Mouse (Mus musculus): ENCODE measurements around the gene Olfr373.
A peak's percentile ranks its signal among the peaks of the same experiment; 100 is the strongest.
"Not testable (repeated sequence)": the region's sequence is repeated elsewhere in the genome, so short reads cannot be mapped to it uniquely, and the experiment has no call there.

Gene Olfr373

GRCm38 (mm10) chr8:72082877-72083276, at the start of gene Olfr373:
Olfr373 (plus strand) TSS chr8:72083177.
- not testable (repeated sequence) for DNase-seq (ENCODE audit: low spot score)

- not testable (repeated sequence) for DNase-seq (ENCODE audit: low spot score)
Measured at GRCm38 (mm10) chr8:72040918-72041317, 42.1 kb upstream of the Olfr373 start, which contains the start of gene Olfr372. Olfr372 (plus strand) TSS chr8:72041218.

GRCm38 (mm10) chr8:72042493-72042892, 40.5 kb upstream of the Olfr373 start:
- DNase-seq (ENCODE audit: low spot score), result no peak

- DNase-seq (ENCODE audit: low spot score), result not testable (repeated sequence)
Measured at GRCm38 (mm10) chr8:72054633-72055032, 28.3 kb upstream of the Olfr373 start.

- not testable (repeated sequence) for DNase-seq (ENCODE audit: low spot score)
Measured at GRCm38 (mm10) chr8:72057643-72058042, 25.3 kb upstream of the Olfr373 start.

- DNase-seq (ENCODE audit: low spot score), result not testable (repeated sequence)
Measured at GRCm38 (mm10) chr8:72066819-72067399, 16.1 kb upstream of the Olfr373 start.

GRCm38 (mm10) chr8:72084744-72085143, 1.8 kb downstream of the Olfr373 start:
- no peak for DNase-seq (ENCODE audit: low spot score)

- DNase-seq (ENCODE audit: low spot score), result not testable (repeated sequence)
Measured at GRCm38 (mm10) chr8:72087611-72088010, 4.6 kb downstream of the Olfr373 start.

GRCm38 (mm10) chr8:72096721-72097120, 13.7 kb downstream of the Olfr373 start:
- DNase-seq (ENCODE audit: low spot score), result not testable (repeated sequence)

GRCm38 (mm10) chr8:72099377-72100103, 16.6 kb downstream of the Olfr373 start:
- not testable (repeated sequence) for DNase-seq (ENCODE audit: low spot score)

GRCm38 (mm10) chr8:72105165-72105564, 22.2 kb downstream of the Olfr373 start:
- peak; percentile 12 for DNase-seq (ENCODE audit: low spot score)

GRCm38 (mm10) chr8:72106740-72107139, 23.8 kb downstream of the Olfr373 start, which contains the start of gene Olfr374:
Olfr374 (plus strand) TSS chr8:72107040.
- DNase-seq (ENCODE audit: low spot score), result peak; percentile 56

GRCm38 (mm10) chr8:72110876-72111275, 27.9 kb downstream of the Olfr373 start:
- no peak for DNase-seq (ENCODE audit: low spot score)

GRCm38 (mm10) chr8:72112486-72112885, 29.5 kb downstream of the Olfr373 start:
- no peak for DNase-seq (ENCODE audit: low spot score)

GRCm38 (mm10) chr8:72115202-72115601, 32.2 kb downstream of the Olfr373 start:
- no peak for DNase-seq (ENCODE audit: low spot score)

- DNase-seq (ENCODE audit: low spot score), result no peak
Measured at GRCm38 (mm10) chr8:72118616-72119015, 35.6 kb downstream of the Olfr373 start.

GRCm38 (mm10) chr8:72121486-72121885, 38.5 kb downstream of the Olfr373 start:
- DNase-seq (ENCODE audit: low spot score), result not testable (repeated sequence)

- no peak for DNase-seq (ENCODE audit: low spot score)
Measured at GRCm38 (mm10) chr8:72121997-72122396, 39.0 kb downstream of the Olfr373 start.

GRCm38 (mm10) chr8:72127834-72128233, 44.9 kb downstream of the Olfr373 start:
- DNase-seq (ENCODE audit: low spot score), result no peak

- DNase-seq (ENCODE audit: low spot score), result no peak
Measured at GRCm38 (mm10) chr8:72131251-72131650, 48.3 kb downstream of the Olfr373 start.

GRCm38 (mm10) chr8:72131901-72132300, 48.9 kb downstream of the Olfr373 start:
- DNase-seq (ENCODE audit: low spot score), result no peak

GRCm38 (mm10) chr8:72132417-72132816, 49.4 kb downstream of the Olfr373 start:
- DNase-seq (ENCODE audit: low spot score), result no peak

- DNase-seq (ENCODE audit: low spot score), result peak; percentile 75
Measured at GRCm38 (mm10) chr8:72132891-72133290, 49.9 kb downstream of the Olfr373 start.

All from adipocyte (in vitro differentiated cells).